Mouse (Mus musculus) layer of hippocampus, postnatal 25 days (tissue): ENCODE results near the gene Rin2. TPM values are rescaled to one million over a fixed set of nuclear protein-coding genes. Genes with fewer than 3 reads are reported as not detected.

ENCODE experiments used
- DNase-seq, 2 experiments: peaks; one replicate each; pipeline ENCODE4 v3.0.0; 2022; ENCODE audit warnings: mixed read lengths in 2 of 2, low spot score in 1 of 2; ENCODE audit errors: extremely low spot score in 1 of 2
- total RNA-seq, 2 experiments: library from RNA; stranded (reverse); gene quantifications; 2 replicates each; pipeline ENCODE4 v1.2.3; 2021

Gene Rin2
- total RNA-seq, 2 experiments from 2014 or later = 20.1 to 31.1 TPM

- DNase-seq = no peak
Measured at GRCm38 (mm10) chr2:145822783-145823729, 148.0 kb downstream of the Rin2 start.

DNA sequence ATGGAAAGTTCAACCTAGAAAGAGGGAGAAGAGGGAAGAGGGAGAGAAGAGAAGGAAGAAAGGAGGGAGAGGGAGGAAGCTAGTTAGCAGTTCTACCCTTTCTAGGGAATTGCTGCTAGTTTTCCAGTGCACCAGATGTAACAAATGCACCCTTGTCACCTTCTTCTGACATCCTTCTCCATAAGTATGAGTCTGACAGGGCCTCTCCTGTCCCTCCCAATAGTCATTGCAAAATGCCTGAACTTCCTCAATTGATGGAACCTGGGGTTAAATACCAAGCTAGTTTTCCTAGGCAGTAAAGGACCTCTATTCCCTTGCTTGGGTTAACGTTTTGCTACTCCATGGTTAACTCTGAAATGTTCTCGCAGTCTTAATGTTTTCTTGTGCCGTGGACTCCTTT, 149.7 kb downstream of the Rin2 start:
- DNase-seq = no peak

DNA sequence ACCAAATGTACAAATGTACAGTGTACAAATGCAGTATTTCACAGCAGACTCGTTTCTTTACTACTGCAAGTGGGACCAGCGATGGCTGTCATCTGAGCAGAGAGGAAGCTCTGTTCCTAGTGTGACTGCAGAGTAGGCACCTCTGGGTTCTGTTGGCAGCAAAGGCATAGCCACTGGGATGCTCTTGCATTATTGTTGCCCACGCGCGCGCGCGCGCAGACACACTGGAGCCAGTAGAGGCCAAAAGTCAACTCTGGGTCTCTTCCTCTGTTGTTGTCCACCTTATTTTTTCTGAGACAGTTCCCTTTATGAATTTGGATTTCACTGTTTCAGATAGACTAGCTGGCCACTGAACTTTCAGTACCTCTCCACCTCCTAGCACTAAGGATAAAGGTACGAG, 150.2 kb downstream of the Rin2 start:
- DNase-seq = no peak

DNA sequence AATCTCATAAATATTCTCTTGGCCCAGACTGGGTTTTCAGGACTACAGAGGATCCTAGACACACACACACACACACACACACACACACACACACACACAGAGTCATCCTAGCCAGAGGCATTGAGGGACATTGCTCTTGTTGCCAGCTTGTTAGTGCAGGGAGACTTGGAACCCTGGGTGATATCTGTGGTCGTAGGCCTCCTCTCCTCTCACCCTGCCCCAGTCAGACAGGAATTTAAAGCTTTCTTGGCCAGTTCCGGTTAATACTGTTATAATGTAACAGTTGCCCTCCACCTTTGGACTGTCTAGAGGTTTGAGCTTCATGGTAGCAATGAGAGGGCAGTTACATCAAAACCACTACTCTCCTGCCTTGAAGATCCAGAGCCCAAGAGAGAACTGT, 152.9 kb downstream of the Rin2 start:
- no peak for DNase-seq

GRCm38 (mm10) chr2:145828603-145829002, 153.6 kb downstream of the Rin2 start:
- DNase-seq = no peak

DNA sequence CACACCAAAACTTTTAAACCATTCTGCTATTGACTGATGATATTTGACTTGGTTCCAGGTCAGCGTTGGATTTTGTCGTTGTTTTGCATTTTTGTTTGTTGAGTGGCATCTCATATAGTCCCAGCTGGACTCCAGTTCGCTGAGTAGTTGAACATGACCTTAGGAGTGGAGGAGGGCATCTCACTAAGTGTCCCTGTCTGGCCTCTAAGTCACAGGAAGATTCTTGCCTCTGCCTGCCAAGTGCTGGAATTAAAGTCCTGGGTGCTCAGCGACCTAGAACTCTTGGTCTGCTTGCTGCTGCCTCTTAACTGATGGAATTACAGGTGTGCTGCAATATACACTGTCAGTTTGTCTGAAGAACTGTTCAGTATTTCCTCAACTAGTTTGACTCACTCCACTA, 154.2 kb downstream of the Rin2 start:
- no peak for DNase-seq

DNA sequence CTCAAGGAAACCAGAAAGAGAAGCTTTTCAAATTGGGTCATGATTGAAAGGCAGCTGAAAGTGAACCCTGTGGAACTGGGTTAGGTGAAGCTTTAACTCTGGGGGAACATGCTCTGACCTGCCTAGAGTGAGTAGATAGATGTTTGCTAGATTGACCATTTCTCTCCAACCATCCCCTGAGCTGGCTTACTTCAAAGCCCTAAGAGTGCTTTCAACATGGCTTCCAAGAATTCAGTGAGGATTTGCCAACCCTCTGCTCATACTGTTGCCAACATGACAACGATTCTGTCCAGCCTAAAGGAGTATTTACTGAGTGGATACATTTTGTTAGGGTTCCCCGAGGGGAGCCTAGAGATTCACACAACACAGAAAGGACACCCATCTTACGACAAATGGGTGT, 155.4 kb downstream of the Rin2 start:
- DNase-seq = no peak

- peak; percentile 32 to 34 for DNase-seq
Measured at GRCm38 (mm10) chr2:145831949-145832835, 157.2 kb downstream of the Rin2 start.

GRCm38 (mm10) chr2:145832836-145833221, 157.8 kb downstream of the Rin2 start:
- no peak for DNase-seq

DNA sequence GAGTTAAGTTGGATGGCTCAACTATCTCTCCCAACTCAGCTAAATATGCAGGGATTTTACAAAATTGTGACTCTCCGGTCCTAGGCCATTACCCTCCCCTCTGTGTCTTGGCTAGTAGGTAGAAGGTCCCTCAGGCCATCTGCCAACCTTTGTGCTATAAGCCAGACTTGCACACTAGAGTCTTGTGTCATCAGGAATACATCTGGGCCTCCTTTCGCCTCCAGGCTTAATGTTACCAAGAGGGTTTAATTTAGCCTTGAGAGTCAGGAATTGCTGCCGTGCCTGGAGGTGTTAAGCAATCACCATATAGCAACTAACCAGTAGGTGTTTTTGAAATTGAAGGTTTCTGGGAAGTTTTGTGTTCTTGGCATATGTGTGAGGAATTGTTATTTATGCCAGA, 158.3 kb downstream of the Rin2 start:
- no peak for DNase-seq

GRCm38 (mm10) chr2:145835920-145836319, 160.9 kb downstream of the Rin2 start:
- no peak for DNase-seq

DNA sequence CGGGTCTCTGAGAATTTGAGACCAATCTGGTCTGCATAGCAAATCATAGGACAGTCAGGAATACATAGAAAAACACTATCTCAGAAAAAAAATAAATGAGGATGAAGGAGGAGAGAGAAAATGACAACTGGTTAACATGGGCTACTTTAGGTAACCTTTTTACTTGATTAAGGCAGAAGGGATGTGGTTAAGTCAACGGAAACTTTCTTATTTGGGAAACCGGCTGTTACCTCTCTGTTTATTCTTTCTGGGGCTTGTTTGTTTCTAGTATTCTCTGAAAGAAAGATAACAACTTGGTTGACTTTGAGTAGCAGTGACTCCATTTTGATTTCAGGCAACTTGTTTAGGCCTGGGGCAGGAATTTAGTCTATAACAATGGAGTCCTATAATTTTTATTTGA, 163.7 kb downstream of the Rin2 start:
- no peak for DNase-seq

DNA sequence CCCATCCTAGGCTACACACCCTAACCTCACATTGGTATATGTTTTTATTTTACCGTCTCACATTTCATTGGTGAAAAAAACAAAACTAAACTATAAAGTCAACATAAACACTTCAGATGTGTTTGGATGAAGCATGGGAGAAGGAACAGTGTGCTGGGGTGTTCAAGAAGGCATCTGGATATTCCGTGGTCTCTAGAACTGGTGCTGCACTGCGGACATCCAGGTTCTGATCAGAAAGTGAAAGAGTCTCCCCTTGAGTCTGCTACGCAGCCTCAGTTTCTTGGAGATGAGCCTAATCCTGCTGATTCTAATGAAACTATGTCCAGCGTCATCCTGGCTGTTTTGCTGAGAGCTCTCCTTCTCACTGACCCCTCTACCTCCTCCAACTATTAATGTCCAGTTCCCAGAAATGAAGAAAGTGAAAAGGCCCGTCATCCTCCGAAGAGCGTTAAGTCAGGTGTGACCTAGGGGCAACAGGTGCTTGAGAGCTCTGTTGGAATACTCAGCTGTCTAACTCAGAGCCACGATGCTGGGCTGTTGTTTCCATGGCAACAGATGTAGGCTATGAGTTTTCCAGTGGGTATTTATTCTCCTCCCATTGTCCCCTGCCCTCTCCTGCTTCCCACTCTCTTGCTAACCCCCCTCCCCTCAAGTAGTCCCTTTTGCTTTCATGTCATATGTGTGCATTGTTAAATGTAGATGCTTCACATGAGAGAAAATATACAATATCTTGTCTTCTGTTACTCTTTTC, 164.7 kb downstream of the Rin2 start:
- DNase-seq = no peak

GRCm38 (mm10) chr2:145840320-145840719, 165.3 kb downstream of the Rin2 start:
- no peak for DNase-seq

DNA sequence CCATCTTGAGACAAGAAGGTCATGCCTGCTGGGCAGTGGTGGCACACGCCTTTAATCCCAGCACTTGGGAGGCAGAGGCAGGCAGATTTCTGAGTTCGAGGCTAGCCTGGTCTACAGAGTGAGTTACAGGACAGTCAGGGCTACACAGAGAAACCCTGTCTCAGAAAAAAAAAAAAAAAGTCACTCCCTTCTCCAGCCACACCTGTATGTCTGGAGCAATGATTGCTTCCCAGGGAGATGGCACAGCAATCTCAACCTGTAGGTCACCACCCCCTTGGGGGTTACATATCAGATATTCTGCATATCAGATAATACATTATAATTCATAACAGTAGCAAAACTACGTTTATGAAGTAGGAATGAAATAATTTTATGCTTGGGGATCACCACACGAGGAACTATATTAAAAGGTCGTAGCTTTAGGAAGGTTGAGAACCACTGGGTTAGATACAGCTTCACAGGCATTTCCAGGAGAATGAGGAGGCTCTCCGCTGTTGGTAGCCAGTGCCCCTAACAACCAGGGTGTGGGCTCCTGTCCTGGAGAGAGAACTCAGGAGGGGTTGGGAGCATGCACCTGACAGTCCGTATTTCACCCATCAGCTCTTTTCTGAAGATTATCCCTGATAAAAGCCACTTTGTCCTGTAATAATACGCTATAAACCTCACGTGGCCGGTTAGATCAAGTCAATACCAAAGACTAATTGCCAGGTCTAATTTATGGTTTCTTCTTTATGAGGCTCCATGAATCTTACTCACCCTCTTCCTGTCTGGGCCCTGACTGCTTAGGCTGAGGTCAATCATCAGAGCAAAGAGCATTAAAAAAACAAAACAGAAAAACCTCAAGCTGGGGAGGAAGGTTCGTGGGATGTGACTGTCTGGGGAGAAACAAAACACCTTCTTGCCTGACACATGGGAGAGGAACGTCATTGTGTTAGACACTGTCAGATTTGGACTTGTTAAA, 166.2 kb downstream of the Rin2 start:
- DNase-seq = no peak

- DNase-seq = no peak
Measured at GRCm38 (mm10) chr2:145843322-145843721, 168.3 kb downstream of the Rin2 start.

GRCm38 (mm10) chr2:145846595-145846994, 171.6 kb downstream of the Rin2 start:
- no peak for DNase-seq

DNA sequence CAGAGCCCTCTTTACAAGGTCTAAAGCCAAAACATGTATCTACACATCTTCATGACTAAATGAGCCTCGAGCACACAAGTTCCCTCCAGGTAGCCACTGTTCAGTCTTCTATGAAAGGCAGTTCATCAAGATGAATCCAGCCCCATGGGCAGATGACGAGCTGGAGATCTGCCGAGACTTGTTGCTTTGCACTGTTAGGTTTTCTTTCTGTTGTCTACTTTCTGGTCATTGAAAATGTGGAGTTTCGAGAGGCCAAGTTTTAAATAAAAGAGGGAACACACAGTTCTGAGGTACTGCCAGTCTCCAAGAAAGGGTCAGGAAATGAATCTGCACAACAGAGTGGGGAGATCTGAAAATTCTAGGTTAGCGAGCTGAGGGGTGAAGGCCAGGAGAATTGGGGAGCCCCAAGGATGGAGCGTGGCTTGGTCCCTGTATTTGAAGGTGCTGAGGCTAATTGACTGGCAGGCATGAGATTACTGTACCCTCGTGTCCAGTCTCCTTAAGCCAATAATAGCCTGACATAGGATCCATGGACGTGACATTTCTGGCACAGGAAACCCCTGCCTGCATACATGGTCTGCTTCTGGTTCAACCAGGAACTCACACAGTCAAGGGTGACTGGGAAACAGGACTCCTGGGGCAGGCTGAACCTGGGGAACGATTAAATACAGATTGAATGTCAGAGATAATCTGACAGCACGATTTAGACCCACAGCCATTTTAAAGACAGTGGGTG, 174.3 kb downstream of the Rin2 start:
- no peak for DNase-seq

DNA sequence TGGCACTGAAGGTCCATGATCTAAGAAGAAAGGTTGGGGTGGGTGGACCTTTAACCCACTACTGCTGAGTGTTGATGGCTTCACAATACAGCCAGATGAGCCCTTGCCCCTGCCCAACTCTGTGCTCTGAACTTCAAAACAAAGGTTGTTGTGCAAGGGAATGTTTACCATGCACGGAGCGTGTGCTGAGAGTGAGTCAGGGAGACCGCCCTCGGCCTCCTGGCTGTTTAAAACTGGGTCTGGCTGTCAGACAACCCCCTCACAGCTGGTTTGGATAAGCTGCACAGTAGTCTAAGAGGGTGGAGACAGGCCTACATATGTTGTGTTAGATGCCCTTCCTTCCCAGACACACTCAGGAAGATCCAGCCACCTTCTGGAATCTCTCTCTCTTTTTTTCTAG, 175.8 kb downstream of the Rin2 start:
- no peak for DNase-seq
